Mouse (Mus musculus): Measurements from ENCODE around the gene Fanca.
"Not testable (repeated sequence)": the region's sequence is repeated elsewhere in the genome, so short reads cannot be mapped to it uniquely, and the experiment has no call there.

Fanca gene

GRCm38 (mm10) chr8:123329961-123330360, 11.6 kb upstream of the Fanca start:
- DNase-seq = no peak

- DNase-seq = no peak
Observed at GRCm38 (mm10) chr8:123329350-123329749, 11.0 kb upstream of the Fanca start.

GRCm38 (mm10) chr8:123328552-123328951, 10.2 kb upstream of the Fanca start:
- DNase-seq = no peak

- peak in 1 of 2 experiments; percentile 72 for DNase-seq
Observed at GRCm38 (mm10) chr8:123319522-123320164, 1.3 kb upstream of the Fanca start.

GRCm38 (mm10) chr8:123317781-123318466, 452 bp downstream of the Fanca start:
- DNase-seq = no peak

GRCm38 (mm10) chr8:123308738-123309137, 9.6 kb downstream of the Fanca start:
- no peak for DNase-seq

GRCm38 (mm10) chr8:123298301-123298700, 20.1 kb downstream of the Fanca start:
- peak; percentile 18 to 50 for DNase-seq

- no peak for DNase-seq
Observed at GRCm38 (mm10) chr8:123292785-123293184, 25.6 kb downstream of the Fanca start.

- peak in 1 of 2 experiments; percentile 20 for DNase-seq
Observed at GRCm38 (mm10) chr8:123292281-123292680, 26.1 kb downstream of the Fanca start.

GRCm38 (mm10) chr8:123291716-123292115, 26.7 kb downstream of the Fanca start:
- DNase-seq = no peak

GRCm38 (mm10) chr8:123290679-123291078, 27.7 kb downstream of the Fanca start:
- DNase-seq = no peak

GRCm38 (mm10) chr8:123290166-123290565, 28.2 kb downstream of the Fanca start:
- DNase-seq = peak in 1 of 2 experiments; percentile 62

GRCm38 (mm10) chr8:123287362-123287761, 31.0 kb downstream of the Fanca start:
- no peak for DNase-seq

- DNase-seq = no peak
Observed at GRCm38 (mm10) chr8:123284493-123284892, 33.9 kb downstream of the Fanca start.

GRCm38 (mm10) chr8:123283991-123284390, 34.4 kb downstream of the Fanca start:
- no peak for DNase-seq

GRCm38 (mm10) chr8:123282994-123283393, 35.4 kb downstream of the Fanca start:
- DNase-seq = not testable (repeated sequence)

- DNase-seq = no peak
Observed at GRCm38 (mm10) chr8:123280302-123281094, 37.9 kb downstream of the Fanca start.

- DNase-seq = no peak
Observed at GRCm38 (mm10) chr8:123279828-123280227, 38.5 kb downstream of the Fanca start.

- no peak for DNase-seq
Observed at GRCm38 (mm10) chr8:123278445-123278844, 39.9 kb downstream of the Fanca start.

- no peak for DNase-seq
Observed at GRCm38 (mm10) chr8:123275096-123275495, 43.3 kb downstream of the Fanca start.

GRCm38 (mm10) chr8:123274447-123274846, 43.9 kb downstream of the Fanca start:
- no peak for DNase-seq

GRCm38 (mm10) chr8:123271901-123272300, 46.5 kb downstream of the Fanca start:
- DNase-seq = peak; percentile 58 to 63

GRCm38 (mm10) chr8:123271147-123271546, 47.2 kb downstream of the Fanca start:
- DNase-seq = no peak

Data from kidney, postnatal 25 days (tissue).